Mouse (Mus musculus): Measurements from ENCODE around the gene Gm20696. TPM values are rescaled to one million over a fixed set of nuclear protein-coding genes. Genes with fewer than 3 reads are reported as not detected.

The Gm20696 gene
- total and polyA plus RNA-seq, 3 experiments: 1.5 to 7.1 TPM; not detected in 1

- peaks cover 3% of the 10 kb centered on the region; the same call in 1 of the 2 replicates for H3K4me1 ChIP-seq (ENCODE audit: insufficient read depth, low read depth, low read length)
- H3K9me3 ChIP-seq (replicated peaks): no peaks in the 10 kb centered on the region
- H3K36me3 ChIP-seq (replicated peaks): peaks cover 8% of the 10 kb centered on the region
- no peaks in the 10 kb centered on the region for H3K27me3 ChIP-seq (ENCODE audit: insufficient read depth, low read length)
- ATAC-seq (ENCODE audit: extremely low read depth, insufficient number of reproducible peaks, low FRiP score, poor library complexity, severe bottlenecking) (no peak), DNase-seq (ENCODE audit: low spot score) (no peak)
- H3K4me3 ChIP-seq (ENCODE audit: low read depth, low read length): no peak overlapping the region
- no peak for TF ChIP-seq TAL1 (conservative IDR thresholded peaks at IDR 0.05; ENCODE audit: low read depth, low read length)
- TF ChIP-seq GATA2 (IDR thresholded peaks at IDR 0.05; ENCODE audit: borderline replicate concordance, low read depth, low read length): no peak
- TF ChIP-seq CTCF (IDR thresholded peaks at IDR 0.05; ENCODE audit: low read depth, low read length): no peak
- TF ChIP-seq POLR2AphosphoS5 (IDR thresholded peaks at IDR 0.05; ENCODE audit: insufficient replicate concordance, low read depth, low read length): no peak
- TF ChIP-seq GATA1 (IDR thresholded peaks at IDR 0.05; ENCODE audit: borderline replicate concordance, low read length): no peak
These were observed 386.0 kb downstream of the Gm20696 start for GRCm38 (mm10) chr6:99280619-99281018.

DNA sequence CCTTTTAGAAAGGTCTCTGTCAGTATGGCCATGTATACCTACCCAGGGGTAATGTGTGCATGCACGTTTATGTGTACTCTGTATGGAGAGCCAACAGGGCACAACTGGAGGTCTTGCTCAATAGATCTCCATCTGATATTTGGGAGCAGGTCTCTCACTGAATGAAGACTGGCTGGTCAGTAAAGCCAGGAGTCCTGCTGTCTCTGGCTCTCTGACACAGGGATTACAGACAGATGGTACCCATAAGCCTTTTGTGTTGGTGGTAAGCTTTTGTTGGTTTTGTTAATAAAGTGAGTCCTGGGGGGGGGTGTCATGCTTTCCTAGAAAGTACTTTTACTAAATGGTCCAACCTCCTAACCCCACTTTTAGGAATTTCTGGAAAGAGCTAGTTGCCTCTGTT lies 389.3 kb downstream of the Gm20696 start:
- Histone ChIP-seq H3K9me3 (replicated peaks) (no peaks in the 10 kb centered on the region), H3K36me3 (replicated peaks) (peaks cover 12% of the 10 kb centered on the region), H3K4me1 (ENCODE audit: insufficient read depth, low read depth, low read length) (no peaks in the 10 kb centered on the region), H3K4me3 (ENCODE audit: low read depth, low read length) (no peak overlapping the region), H3K27me3 (ENCODE audit: insufficient read depth, low read length) (no peaks in the 10 kb centered on the region)
- DNase-seq (ENCODE audit: low spot score): no peak
- ATAC-seq (ENCODE audit: extremely low read depth, insufficient number of reproducible peaks, low FRiP score, poor library complexity, severe bottlenecking): no peak
- TF ChIP-seq CTCF (IDR thresholded peaks at IDR 0.05; ENCODE audit: low read depth, low read length) (no peak), TAL1 (conservative IDR thresholded peaks at IDR 0.05; ENCODE audit: low read depth, low read length) (no peak)

- Histone ChIP-seq H3K4me1 (ENCODE audit: insufficient read depth, low read depth, low read length) (no peaks in the 10 kb centered on the region), H3K9me3 (replicated peaks) (no peaks in the 10 kb centered on the region), H3K27me3 (ENCODE audit: insufficient read depth, low read length) (no peaks in the 10 kb centered on the region), H3K4me3 (ENCODE audit: low read depth, low read length) (no peak overlapping the region), H3K36me3 (replicated peaks) (peaks cover 12% of the 10 kb centered on the region)
- TF ChIP-seq POLR2AphosphoS5 (IDR thresholded peaks at IDR 0.05; ENCODE audit: insufficient replicate concordance, low read depth, low read length): no peak
- no peak for TF ChIP-seq GATA2 (IDR thresholded peaks at IDR 0.05; ENCODE audit: borderline replicate concordance, low read depth, low read length)
- no peak for TF ChIP-seq CTCF (IDR thresholded peaks at IDR 0.05; ENCODE audit: low read depth, low read length)
- DNase-seq (ENCODE audit: low spot score): no peak
- ATAC-seq (ENCODE audit: extremely low read depth, insufficient number of reproducible peaks, low FRiP score, poor library complexity, severe bottlenecking): no peak
These were observed 390.3 kb downstream of the Gm20696 start for GRCm38 (mm10) chr6:99276297-99276653.

DNA sequence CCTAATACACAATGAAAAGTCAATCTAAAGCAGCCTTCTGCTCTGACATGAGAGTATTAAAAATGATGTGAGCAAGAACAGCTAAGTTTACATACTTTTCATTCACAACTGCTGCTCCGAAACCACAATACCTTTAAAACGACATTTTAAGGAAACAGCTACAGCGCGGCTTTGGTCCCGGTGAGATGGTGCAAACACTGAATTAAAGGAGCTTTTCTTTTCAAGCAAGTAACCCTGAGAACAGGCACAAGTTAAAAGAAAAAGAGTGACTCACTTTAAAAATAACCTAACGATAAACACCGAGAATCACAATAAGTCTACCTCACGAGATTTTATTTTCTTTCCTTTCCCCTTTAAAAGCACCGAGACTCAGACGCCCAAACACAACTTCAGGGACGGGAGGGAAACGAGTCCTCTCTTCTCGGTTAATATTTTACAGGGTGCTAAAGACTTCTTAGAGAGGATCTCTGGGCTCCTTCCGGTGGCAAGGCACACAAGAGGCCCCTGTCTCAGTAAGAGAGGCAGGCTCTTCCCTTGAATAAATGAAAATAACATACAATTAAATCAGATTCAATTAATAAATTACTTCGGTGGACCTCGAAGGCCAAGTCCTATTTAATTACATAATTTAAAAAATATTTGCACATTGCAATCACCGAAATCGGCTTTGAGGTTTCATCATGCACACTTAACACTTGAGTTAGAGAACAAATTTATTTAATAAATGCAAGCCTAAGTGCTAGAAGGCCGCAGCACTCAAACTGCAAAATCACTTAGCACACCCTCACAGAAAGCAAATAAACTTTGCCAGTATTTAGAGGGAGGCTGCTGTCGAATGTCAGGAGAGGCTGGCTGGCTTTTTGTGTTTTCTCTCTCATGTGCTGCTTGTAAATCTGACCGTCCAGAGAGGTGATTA lies 391.0 kb downstream of the Gm20696 start:
- Histone ChIP-seq H3K9me3 (replicated peaks) (no peaks in the 10 kb centered on the region), H3K27me3 (ENCODE audit: insufficient read depth, low read length) (no peaks in the 10 kb centered on the region), H3K4me3 (ENCODE audit: low read depth, low read length) (no peak overlapping the region), H3K4me1 (ENCODE audit: insufficient read depth, low read depth, low read length) (no peaks in the 10 kb centered on the region), H3K36me3 (replicated peaks) (peaks cover 12% of the 10 kb centered on the region)
- ATAC-seq (ENCODE audit: extremely low read depth, insufficient number of reproducible peaks, low FRiP score, poor library complexity, severe bottlenecking) (no peak), DNase-seq (ENCODE audit: low spot score) (no peak)
- TF ChIP-seq CTCF (IDR thresholded peaks at IDR 0.05; ENCODE audit: low read depth, low read length): no peak
- TF ChIP-seq GATA1 (IDR thresholded peaks at IDR 0.05; ENCODE audit: borderline replicate concordance, low read length): no peak

GRCm38 (mm10) chr6:99274667-99275066 lies 391.9 kb downstream of the Gm20696 start:
- H3K27me3 ChIP-seq (ENCODE audit: insufficient read depth, low read length): no peaks in the 10 kb centered on the region
- no peak overlapping the region for H3K4me3 ChIP-seq (ENCODE audit: low read depth, low read length)
- no peak for ATAC-seq (ENCODE audit: extremely low read depth, insufficient number of reproducible peaks, low FRiP score, poor library complexity, severe bottlenecking)
- no peak for TF ChIP-seq GATA1 (IDR thresholded peaks at IDR 0.05; ENCODE audit: borderline replicate concordance, low read length)
- TF ChIP-seq CTCF (IDR thresholded peaks at IDR 0.05; ENCODE audit: low read depth, low read length): no peak
- TF ChIP-seq GATA2 (IDR thresholded peaks at IDR 0.05; ENCODE audit: borderline replicate concordance, low read depth, low read length): no peak
- TF ChIP-seq POLR2AphosphoS5 (IDR thresholded peaks at IDR 0.05; ENCODE audit: insufficient replicate concordance, low read depth, low read length): no peak
- TF ChIP-seq TAL1 (conservative IDR thresholded peaks at IDR 0.05; ENCODE audit: low read depth, low read length): no peak
- no peaks in the 10 kb centered on the region for H3K4me1 ChIP-seq (ENCODE audit: insufficient read depth, low read depth, low read length)
- H3K9me3 ChIP-seq (replicated peaks): no peaks in the 10 kb centered on the region
- DNase-seq (ENCODE audit: low spot score): no peak
- peaks cover 12% of the 10 kb centered on the region for H3K36me3 ChIP-seq (replicated peaks)

GRCm38 (mm10) chr6:99274222-99274621 lies 392.4 kb downstream of the Gm20696 start:
- no peaks in the 10 kb centered on the region for H3K9me3 ChIP-seq (replicated peaks)
- no peaks in the 10 kb centered on the region for H3K4me1 ChIP-seq (ENCODE audit: insufficient read depth, low read depth, low read length)
- TF ChIP-seq GATA2 (IDR thresholded peaks at IDR 0.05; ENCODE audit: borderline replicate concordance, low read depth, low read length): no peak
- H3K36me3 ChIP-seq (replicated peaks): peaks cover 12% of the 10 kb centered on the region
- DNase-seq (ENCODE audit: low spot score) (no peak), ATAC-seq (ENCODE audit: extremely low read depth, insufficient number of reproducible peaks, low FRiP score, poor library complexity, severe bottlenecking) (no peak)
- no peaks in the 10 kb centered on the region for H3K27me3 ChIP-seq (ENCODE audit: insufficient read depth, low read length)
- no peak overlapping the region for H3K4me3 ChIP-seq (ENCODE audit: low read depth, low read length)

GRCm38 (mm10) chr6:99273177-99273576 lies 393.4 kb downstream of the Gm20696 start:
- H3K9me3 ChIP-seq (replicated peaks): no peaks in the 10 kb centered on the region
- no peaks in the 10 kb centered on the region for H3K27me3 ChIP-seq (ENCODE audit: insufficient read depth, low read length)
- TF ChIP-seq GATA2 (IDR thresholded peaks at IDR 0.05; ENCODE audit: borderline replicate concordance, low read depth, low read length): no peak
- TF ChIP-seq POLR2AphosphoS5 (IDR thresholded peaks at IDR 0.05; ENCODE audit: insufficient replicate concordance, low read depth, low read length): no peak
- no peak for TF ChIP-seq GATA1 (IDR thresholded peaks at IDR 0.05; ENCODE audit: borderline replicate concordance, low read length)
- TF ChIP-seq TAL1 (conservative IDR thresholded peaks at IDR 0.05; ENCODE audit: low read depth, low read length): no peak
- no peak for TF ChIP-seq CTCF (IDR thresholded peaks at IDR 0.05; ENCODE audit: low read depth, low read length)
- H3K4me3 ChIP-seq (ENCODE audit: low read depth, low read length): no peak overlapping the region
- DNase-seq (ENCODE audit: low spot score): no peak
- H3K36me3 ChIP-seq (replicated peaks): peaks cover 8% of the 10 kb centered on the region
- no peak for ATAC-seq (ENCODE audit: extremely low read depth, insufficient number of reproducible peaks, low FRiP score, poor library complexity, severe bottlenecking)
- H3K4me1 ChIP-seq (ENCODE audit: insufficient read depth, low read depth, low read length): no peaks in the 10 kb centered on the region

All from G1E (cell line).